Mouse (Mus musculus) lung, adult 2 months (tissue): ENCODE results near the gene Mettl16.

Experiments used
- CTCF ChIP-seq: fragments of 200-500 bp; IDR thresholded peaks from 2 replicates; pipeline ENCODE4 v1.5.1; 2011; ENCODE audit warnings: mild to moderate bottlenecking, low read length, control low read depth; ENCODE audit not compliant: insufficient read depth
- POLR2A ChIP-seq: fragments of 200-500 bp; IDR thresholded peaks from 2 replicates; pipeline ENCODE4 v1.6.1; 2011; ENCODE audit warnings: low read depth, mild to moderate bottlenecking, control low read depth, low read length, borderline replicate concordance; ENCODE audit errors: extremely low read depth

DNA sequence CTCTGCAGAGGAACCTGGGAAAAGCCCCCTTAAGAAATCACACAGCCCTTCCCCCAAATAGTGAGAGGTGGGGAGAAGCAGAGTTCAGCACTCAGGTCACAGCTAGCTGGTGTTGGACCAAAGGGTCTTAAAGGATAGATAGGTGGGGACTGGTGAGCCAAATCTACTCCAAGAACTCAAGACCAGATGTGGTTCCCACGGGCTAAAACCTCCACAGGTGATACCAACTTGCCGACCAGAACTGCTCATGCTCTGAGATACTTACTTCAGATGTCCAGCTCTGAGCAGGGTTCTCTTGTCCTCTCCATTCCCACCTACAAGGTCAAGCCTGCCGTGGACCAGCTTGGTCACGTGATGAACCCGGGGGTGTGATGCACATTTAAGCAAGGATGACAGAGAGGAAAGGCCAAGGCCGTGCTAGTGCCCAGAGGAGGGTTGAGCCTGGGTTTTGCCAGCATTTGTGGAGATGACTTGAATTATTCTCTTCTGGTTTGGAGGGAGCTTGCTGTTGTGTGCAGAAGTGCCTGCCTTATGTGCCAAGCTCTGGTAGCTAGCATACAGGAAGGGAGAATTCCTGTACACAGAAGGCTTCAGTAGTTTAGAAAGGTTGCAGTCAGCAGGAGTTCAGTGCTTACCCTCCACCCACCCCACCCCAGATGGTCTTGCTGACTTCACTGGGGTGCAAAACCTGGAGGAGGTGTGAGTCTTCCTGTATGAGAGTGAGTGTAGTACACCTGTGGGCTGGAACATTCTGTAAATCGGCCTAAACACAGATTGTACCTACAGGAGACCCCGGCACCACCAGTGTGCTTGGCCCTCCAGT is 63.1 kb downstream of the Mettl16 start:
- TF ChIP-seq POLR2A (no peak), CTCF (no peak)
